Mouse (Mus musculus): Measurements from ENCODE around the gene Rhoh. TPM values are rescaled to one million over a fixed set of nuclear protein-coding genes. Genes with fewer than 3 reads are reported as not detected.

Rhoh gene
- polyA plus RNA-seq, 1 experiment, result 3.2 TPM

DNA sequence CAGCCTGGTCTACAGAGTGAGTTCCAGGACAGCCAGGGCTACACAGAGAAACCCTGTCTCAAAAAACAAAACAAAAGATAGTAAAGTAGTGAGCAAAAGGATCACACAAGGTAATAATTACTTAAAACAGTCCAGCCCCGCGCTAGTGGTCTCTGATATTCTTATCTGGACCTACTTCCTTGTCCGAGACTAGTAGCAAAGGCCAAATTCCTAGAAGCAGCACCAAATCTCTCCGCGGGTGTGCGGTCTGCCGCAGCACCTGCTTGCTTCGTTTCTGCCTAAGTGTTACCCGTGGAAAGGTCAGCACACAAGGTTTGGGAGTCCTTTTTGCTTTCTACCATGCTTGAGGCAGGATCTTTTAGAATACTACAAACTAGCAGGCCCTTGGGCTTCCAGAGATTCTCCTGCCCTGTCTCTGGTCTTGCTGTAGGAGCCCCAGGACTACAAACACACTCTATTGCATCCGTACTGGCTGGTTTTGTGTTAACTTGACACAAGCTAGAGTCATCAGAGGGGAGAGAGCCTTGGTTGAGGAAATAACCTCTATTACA, 40.9 kb downstream of the Rhoh start:
- WGBS, result 56% methylated on average over 10 of the region's 10 CpGs
- Histone ChIP-seq H3K4me1 (ENCODE audit: control insufficient read depth, insufficient read depth, insufficient read length, low read length) (no peaks in the 10 kb centered on the region), H3K4me3 (ENCODE audit: low read depth, low read length) (no peak overlapping the region), H3K36me3 (ENCODE audit: control insufficient read depth, insufficient read depth, low read length) (no peaks in the 10 kb centered on the region), H3K27ac (ENCODE audit: insufficient read depth, low read depth, low read length) (no peak overlapping the region), H3K27me3 (ENCODE audit: control insufficient read depth, insufficient read depth, low read length) (no peaks in the 10 kb centered on the region)
- no peak for TF ChIP-seq POLR2A (IDR thresholded peaks at IDR 0.05; ENCODE audit: low read depth, low read length)
- no peak for TF ChIP-seq CTCF (IDR thresholded peaks at IDR 0.05; ENCODE audit: extremely low read depth, insufficient read length, insufficient replicate concordance, low read depth, low read length)

DNA sequence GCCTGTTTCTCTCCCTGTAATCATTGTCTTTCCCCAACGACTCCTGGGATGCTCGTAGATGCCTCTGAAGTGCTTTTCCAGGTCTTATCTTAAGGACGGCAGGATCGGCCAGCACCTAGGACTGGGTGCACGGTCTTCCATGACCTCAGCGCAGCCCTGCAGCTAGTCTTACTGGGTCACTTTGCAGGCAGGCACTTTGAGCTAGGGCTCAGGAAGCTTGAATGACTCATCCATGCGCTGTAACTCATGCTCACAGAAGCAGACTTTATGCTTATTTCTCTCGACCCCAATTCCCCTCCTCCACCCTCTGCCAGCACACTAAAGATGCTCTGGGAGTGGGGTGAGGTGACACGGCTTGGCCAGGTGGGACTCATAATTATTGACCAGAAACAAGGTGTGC, 41.8 kb downstream of the Rhoh start:
- Histone ChIP-seq H3K36me3 (ENCODE audit: control insufficient read depth, insufficient read depth, low read length) (no peaks in the 10 kb centered on the region), H3K27ac (ENCODE audit: insufficient read depth, low read depth, low read length) (no peak overlapping the region), H3K4me3 (ENCODE audit: low read depth, low read length) (no peak overlapping the region), H3K4me1 (ENCODE audit: control insufficient read depth, insufficient read depth, insufficient read length, low read length) (no peaks in the 10 kb centered on the region), H3K27me3 (ENCODE audit: control insufficient read depth, insufficient read depth, low read length) (no peaks in the 10 kb centered on the region)
- WGBS, result 88% methylated on average over 9 of the region's 9 CpGs
- TF ChIP-seq CTCF (IDR thresholded peaks at IDR 0.05; ENCODE audit: extremely low read depth, insufficient read length, insufficient replicate concordance, low read depth, low read length) (no peak), POLR2A (IDR thresholded peaks at IDR 0.05; ENCODE audit: low read depth, low read length) (no peak)

DNA sequence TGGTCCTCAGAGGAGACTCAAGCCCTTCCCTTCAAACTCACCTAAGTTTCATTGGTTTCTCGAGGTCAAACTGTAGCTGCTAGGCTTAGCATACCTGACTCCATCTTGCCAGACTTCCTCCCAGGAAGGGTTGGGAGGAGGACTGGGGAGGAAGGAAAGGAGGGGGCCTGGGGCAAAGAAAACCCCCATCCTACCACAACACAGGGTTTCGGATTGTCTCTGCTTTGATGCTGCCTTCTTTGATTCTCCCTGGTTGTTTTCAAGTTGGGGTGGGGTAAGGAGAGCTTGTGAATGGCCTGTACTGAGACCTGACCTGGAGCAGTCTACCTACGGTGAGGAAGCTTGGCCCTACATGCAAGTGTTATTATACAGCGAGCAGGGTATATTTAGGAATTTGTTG, 43.5 kb downstream of the Rhoh start:
- H3K4me3 ChIP-seq (ENCODE audit: low read depth, low read length), result no peak overlapping the region
- no peak for TF ChIP-seq POLR2A (IDR thresholded peaks at IDR 0.05; ENCODE audit: low read depth, low read length)
- no peak for TF ChIP-seq CTCF (IDR thresholded peaks at IDR 0.05; ENCODE audit: extremely low read depth, insufficient read length, insufficient replicate concordance, low read depth, low read length)

DNA sequence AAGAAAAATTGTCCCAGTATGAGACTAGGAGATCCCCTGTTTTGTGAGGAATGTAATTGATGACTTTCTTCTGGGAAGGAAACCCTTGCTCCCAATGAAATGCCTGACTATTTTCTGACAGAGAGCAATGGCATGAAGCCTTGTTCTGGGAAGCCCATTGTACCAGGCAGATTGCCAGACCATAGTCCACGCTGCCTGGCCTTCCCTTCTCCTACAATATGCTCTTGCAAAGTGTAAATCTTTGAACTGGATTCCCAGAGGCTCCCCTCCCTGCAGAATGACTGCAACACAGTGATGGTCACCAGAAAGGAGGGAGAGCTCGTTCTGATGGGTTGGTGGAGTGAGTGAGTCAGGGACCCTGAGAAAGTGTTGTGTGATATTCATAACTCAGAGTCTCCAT, 47.7 kb downstream of the Rhoh start:
- TF ChIP-seq POLR2A (IDR thresholded peaks at IDR 0.05; ENCODE audit: low read depth, low read length) (no peak), CTCF (IDR thresholded peaks at IDR 0.05; ENCODE audit: extremely low read depth, insufficient read length, insufficient replicate concordance, low read depth, low read length) (no peak)
- no peak overlapping the region for H3K4me3 ChIP-seq (ENCODE audit: low read depth, low read length)
- H3K4me1 ChIP-seq (ENCODE audit: control insufficient read depth, insufficient read depth, insufficient read length, low read length), result no peaks in the 10 kb centered on the region
- WGBS, result 44% methylated on average over 2 of the region's 2 CpGs
- no peaks in the 10 kb centered on the region for H3K36me3 ChIP-seq (ENCODE audit: control insufficient read depth, insufficient read depth, low read length)
- no peaks in the 10 kb centered on the region for H3K27me3 ChIP-seq (ENCODE audit: control insufficient read depth, insufficient read depth, low read length)
- no peak overlapping the region for H3K27ac ChIP-seq (ENCODE audit: insufficient read depth, low read depth, low read length)

More for the DNA sequence above, 43.5 kb downstream of the Rhoh start:
- no peaks in the 10 kb centered on the region for H3K36me3 ChIP-seq (ENCODE audit: control insufficient read depth, insufficient read depth, low read length)
- H3K27ac ChIP-seq (ENCODE audit: insufficient read depth, low read depth, low read length), result no peak overlapping the region
- no peaks in the 10 kb centered on the region for H3K4me1 ChIP-seq (ENCODE audit: control insufficient read depth, insufficient read depth, insufficient read length, low read length)
- no peaks in the 10 kb centered on the region for H3K27me3 ChIP-seq (ENCODE audit: control insufficient read depth, insufficient read depth, low read length)
- WGBS, result 94% methylated on average over 4 of the region's 4 CpGs

DNA sequence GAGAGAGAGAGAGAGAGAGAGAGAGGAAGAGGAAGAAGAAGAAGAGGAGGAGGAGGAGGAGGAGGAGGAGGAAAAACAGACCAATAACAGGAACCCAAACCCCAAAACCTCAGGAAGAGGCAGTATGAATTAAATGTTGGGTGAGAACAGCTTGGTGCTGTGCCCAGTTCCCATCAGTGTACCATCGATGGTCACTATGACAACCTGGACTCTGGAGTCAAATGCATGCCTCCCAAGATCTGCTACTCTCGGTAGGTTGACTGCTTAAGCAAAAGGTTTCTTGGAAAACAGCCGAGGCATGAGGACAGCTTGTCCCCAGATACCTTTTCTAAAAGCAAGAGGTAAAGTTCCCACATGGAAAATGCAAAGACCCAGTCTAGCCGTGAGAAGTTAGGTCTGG, 48.3 kb downstream of the Rhoh start:
- H3K27ac ChIP-seq (ENCODE audit: insufficient read depth, low read depth, low read length), result no peak overlapping the region
- no peaks in the 10 kb centered on the region for H3K36me3 ChIP-seq (ENCODE audit: control insufficient read depth, insufficient read depth, low read length)
- H3K27me3 ChIP-seq (ENCODE audit: control insufficient read depth, insufficient read depth, low read length), result no peaks in the 10 kb centered on the region
- no peak overlapping the region for H3K4me3 ChIP-seq (ENCODE audit: low read depth, low read length)
- TF ChIP-seq POLR2A (IDR thresholded peaks at IDR 0.05; ENCODE audit: low read depth, low read length) (no peak), CTCF (IDR thresholded peaks at IDR 0.05; ENCODE audit: extremely low read depth, insufficient read length, insufficient replicate concordance, low read depth, low read length) (no peak)
- 75% methylated on average over 4 of the region's 4 CpGs for WGBS
- no peaks in the 10 kb centered on the region for H3K4me1 ChIP-seq (ENCODE audit: control insufficient read depth, insufficient read depth, insufficient read length, low read length)

DNA sequence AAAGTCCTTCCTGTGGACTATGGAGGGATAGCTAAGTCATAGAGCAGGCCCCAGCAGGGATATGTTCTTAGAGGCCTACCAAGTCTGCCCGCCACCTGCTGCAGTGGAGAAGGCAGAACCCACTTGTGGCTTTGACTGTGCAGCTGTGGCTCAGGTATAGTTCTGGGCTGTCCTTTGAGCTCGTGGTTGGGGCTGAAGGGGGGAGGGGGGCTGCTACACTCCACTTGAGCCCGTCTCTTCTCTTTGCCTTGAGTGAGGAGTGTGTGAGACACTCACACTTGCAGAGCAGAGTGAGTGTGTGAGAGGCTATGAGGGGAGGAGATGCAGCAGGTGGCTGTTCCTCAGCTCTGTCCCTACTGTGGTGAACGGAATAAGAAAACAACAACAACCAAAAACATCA, 49.4 kb downstream of the Rhoh start:
- Histone ChIP-seq H3K27me3 (ENCODE audit: control insufficient read depth, insufficient read depth, low read length) (no peaks in the 10 kb centered on the region), H3K4me3 (ENCODE audit: low read depth, low read length) (no peak overlapping the region), H3K27ac (ENCODE audit: insufficient read depth, low read depth, low read length) (no peak overlapping the region), H3K36me3 (ENCODE audit: control insufficient read depth, insufficient read depth, low read length) (no peaks in the 10 kb centered on the region), H3K4me1 (ENCODE audit: control insufficient read depth, insufficient read depth, insufficient read length, low read length) (no peaks in the 10 kb centered on the region)
- 74% methylated on average over 4 of the region's 4 CpGs for WGBS
- no peak for TF ChIP-seq CTCF (IDR thresholded peaks at IDR 0.05; ENCODE audit: extremely low read depth, insufficient read length, insufficient replicate concordance, low read depth, low read length)
- TF ChIP-seq POLR2A (IDR thresholded peaks at IDR 0.05; ENCODE audit: low read depth, low read length), result no peak

DNA sequence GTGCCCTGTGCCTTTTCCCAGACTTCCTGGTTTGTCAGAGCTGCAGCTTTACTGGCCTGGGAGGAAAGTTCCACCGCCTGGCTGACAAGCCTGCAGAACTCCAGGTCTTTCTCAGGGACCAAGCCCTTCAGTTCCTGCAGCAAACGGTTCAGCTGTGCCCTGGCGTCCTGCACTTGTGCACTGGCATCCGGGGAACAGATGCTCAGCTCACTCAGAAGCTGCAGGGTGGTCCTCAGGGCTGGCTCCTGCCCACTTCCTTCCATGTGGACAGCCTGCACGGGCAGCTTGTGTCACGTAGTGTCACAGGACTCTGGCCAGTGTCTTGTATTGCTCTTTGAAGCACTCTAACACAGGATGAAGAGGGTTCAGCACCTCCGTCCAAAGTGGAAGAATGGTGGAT, 50.7 kb downstream of the Rhoh start:
- no peaks in the 10 kb centered on the region for H3K4me1 ChIP-seq (ENCODE audit: control insufficient read depth, insufficient read depth, insufficient read length, low read length)
- H3K27ac ChIP-seq (ENCODE audit: insufficient read depth, low read depth, low read length), result no peak overlapping the region
- H3K36me3 ChIP-seq (ENCODE audit: control insufficient read depth, insufficient read depth, low read length), result no peaks in the 10 kb centered on the region
- H3K27me3 ChIP-seq (ENCODE audit: control insufficient read depth, insufficient read depth, low read length), result no peaks in the 10 kb centered on the region
- WGBS, result 70% methylated on average over 7 of the region's 7 CpGs
- no peak overlapping the region for H3K4me3 ChIP-seq (ENCODE audit: low read depth, low read length)
- TF ChIP-seq CTCF (IDR thresholded peaks at IDR 0.05; ENCODE audit: extremely low read depth, insufficient read length, insufficient replicate concordance, low read depth, low read length) (no peak), POLR2A (IDR thresholded peaks at IDR 0.05; ENCODE audit: low read depth, low read length) (no peak)
